Mouse (Mus musculus) left cerebral cortex, adult 8-10 months (tissue): ENCODE measurements around the gene Aldh5a1. TPM values are rescaled to one million over a fixed set of nuclear protein-coding genes. Genes with fewer than 3 reads are reported as not detected.

Experiments
- DNase-seq, 2 experiments: peaks; one replicate each; pipeline ENCODE4 v3.0.0; 2022; ENCODE audit warnings: low spot score in 2 of 2
- total RNA-seq, 4 experiments: library from RNA; stranded (reverse); gene quantifications; 2 replicates each; pipeline ENCODE4 v1.2.4; 2022

The Aldh5a1 gene
- total RNA-seq, 4 experiments from 2014 or later, result 63.2 to 76.6 (median 69.0) TPM

DNA sequence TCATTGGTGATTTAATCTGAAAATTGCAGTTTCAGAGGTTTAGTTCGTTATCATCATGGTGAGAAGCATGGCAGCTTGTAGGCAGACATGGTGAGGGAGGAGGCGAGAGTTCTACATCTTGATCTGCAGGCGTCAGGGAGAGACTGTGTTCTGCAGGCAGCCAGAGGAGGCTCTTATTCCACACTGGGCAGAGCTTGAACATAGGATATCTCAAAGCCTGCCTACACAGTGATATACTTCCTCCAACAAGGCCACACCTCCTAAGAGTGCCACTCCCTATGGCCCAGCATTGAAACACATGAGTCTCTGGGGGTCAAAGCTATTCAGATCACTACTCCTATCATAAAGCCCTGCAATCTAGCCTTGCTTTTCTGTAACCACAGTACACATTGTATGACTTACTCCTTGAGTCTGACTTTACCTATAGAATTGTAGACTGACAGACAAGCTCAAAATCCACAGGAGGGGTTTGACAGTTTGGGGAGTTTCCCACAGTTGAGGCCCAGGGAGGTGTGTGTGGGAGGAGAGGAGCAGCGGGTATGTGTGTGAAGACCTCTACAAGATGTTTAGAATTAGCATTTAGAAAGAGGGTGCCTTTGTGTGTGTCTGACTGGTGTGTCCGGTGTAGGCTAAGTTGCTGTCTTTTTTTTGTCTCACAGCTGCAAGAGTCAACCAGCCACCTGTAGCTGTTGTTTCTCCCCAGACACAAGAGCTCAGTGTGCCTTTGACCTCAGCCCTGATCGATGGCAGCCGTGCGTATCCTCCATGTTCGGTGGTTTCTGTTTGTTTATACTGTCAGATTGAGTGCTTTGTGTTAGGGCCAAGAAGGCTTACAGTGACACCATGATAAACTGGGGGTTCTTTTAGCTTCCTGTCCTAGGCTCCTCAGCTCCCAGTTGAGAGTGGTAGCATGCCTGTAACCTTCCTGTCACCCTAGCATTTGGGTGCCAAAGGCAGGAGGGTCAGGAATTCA, 70.7 kb downstream of the Aldh5a1 start:
- DNase-seq, result no peak

DNA sequence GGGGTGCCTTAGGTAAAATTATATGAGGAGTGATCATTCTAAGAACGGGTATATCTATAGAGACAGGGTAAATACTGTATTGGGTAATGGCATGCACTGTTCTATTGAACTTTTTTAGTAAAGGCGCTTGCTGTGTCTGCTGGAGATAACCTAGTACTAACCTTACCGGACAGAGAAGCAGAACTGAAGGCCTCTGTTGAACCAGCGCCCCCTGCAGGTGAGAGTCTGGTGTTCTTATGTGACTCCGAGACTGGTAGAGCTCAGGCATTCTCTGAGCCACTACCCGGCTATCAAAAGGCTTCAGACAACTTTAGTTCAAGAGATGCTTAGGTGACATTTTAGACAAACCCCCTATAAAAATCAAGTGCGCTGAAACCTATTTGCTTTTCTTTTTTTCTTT, 74.9 kb downstream of the Aldh5a1 start:
- peak in 1 of 2 experiments; percentile 18 for DNase-seq

DNA sequence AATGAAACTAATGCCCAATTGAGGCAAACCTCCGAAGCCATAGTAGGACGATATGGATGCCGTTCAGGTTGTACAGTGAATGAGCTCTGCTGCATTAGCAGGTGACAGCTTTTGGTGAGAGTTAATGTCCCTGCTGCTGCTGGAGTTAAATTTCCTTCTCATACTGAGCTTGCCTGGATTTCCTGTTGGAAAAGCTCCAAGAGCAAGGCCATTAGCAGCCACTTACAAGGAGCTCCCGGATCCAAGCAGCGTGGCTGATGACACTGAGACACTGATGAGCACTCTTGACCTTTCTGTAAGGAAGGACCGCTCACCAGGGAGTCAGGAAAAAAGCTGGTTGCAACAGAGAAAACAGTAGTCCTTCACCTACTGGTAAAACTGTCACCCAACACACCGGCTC, 75.4 kb downstream of the Aldh5a1 start:
- no peak for DNase-seq

DNA sequence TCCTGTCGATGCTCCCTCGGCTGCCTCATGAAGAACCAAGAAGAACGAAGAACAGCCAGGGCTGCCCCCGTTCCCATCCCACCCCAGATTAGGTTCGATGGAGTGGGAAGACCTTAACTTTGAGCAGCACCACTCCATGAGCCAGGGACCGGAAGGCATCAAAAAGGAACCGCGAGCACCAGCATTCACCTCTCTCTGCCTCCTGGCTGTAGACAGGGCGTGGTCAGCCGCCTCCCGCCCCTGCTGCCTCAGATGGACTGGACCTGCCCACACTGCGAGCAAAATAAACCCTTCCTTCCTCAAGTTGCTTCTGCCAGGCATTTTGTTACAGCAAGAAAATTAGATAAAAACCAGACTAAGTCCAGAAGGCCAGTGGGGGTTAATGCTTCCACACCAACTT, 76.4 kb downstream of the Aldh5a1 start:
- no peak for DNase-seq

DNA sequence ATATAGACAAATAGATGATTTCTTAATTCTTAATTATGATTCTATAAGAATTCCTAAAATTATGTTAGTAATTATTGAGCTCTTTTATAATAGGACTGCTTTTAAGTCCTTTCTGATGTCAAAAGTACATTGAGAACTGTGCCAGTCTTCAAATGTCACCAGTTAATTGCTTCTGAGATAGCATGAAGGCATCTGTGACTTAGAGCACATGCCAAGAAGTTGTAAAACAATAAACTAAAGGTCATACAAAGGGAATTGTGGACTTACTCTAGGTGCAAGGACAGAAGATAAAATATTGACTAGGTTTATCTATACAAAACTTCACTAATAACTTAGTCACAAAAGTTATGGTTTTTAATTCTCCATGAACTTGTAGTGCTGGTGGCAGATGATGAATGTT, 78.3 kb downstream of the Aldh5a1 start:
- no peak for DNase-seq

Other genes starting within 250 kb of the Aldh5a1 start
- not detected for gene Armh2, start 196.4 kb downstream of the Aldh5a1 start, total RNA-seq
- gene Gmnn, start 175.7 kb downstream of the Aldh5a1 start, total RNA-seq, result 1 to 10 TPM; 2.6 to 6.5 (median 5.6) TPM
- gene BC005537, start 136.0 kb downstream of the Aldh5a1 start, total RNA-seq, result 100 to 1,000 TPM; 134 to 163 (median 147) TPM
- gene Acot13, start 106.1 kb downstream of the Aldh5a1 start, total RNA-seq, result 10 to 100 TPM; 83.7 to 90.3 (median 87.8) TPM
- gene Tdp2, start 106.0 kb downstream of the Aldh5a1 start, total RNA-seq, result 10 to 100 TPM; 19.9 to 25.0 (median 21.5) TPM
- 10 to 100 TPM; 25.5 to 29.0 (median 27.3) TPM for gene D130043K22Rik, start 92.5 kb downstream of the Aldh5a1 start, total RNA-seq
- 10 to 100 TPM; 22.6 to 27.9 (median 23.8) TPM for gene Gpld1, start 5.5 kb upstream of the Aldh5a1 start, total RNA-seq
- 10 to 100 TPM; 48.6 to 57.3 (median 50.8) TPM for gene Mrs2, start 82.7 kb upstream of the Aldh5a1 start, total RNA-seq
- 1 to 10 TPM; 5.6 to 9.1 (median 7.4) TPM for gene Dcdc2a, start 118.3 kb upstream of the Aldh5a1 start, total RNA-seq